9 mouse cellular contexts compared by ENCODE assay signal in the genomic region with DNA sequence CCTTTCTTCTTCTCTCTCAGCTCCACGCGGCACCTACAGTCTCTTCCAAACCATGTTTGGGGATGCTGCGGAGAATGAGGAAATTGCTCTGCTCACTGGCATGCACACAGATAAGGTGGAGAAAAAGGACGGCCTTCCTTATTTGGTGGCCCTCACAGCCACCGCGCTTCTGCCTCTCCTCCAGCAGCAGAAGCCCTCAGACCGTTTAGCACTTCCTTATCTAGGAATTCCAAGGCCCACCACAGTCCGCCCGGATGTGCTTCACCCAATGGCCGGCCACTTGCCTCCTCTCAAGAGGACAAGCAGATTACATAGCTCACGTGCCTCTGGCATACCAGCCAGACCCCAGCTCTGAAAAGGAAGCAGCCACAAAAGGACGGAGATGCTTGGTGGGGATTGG. TPM values are rescaled to one million over a fixed set of nuclear protein-coding genes. Genes with fewer than 3 reads are reported as not detected.
A peak's percentile ranks its signal among the peaks of the same experiment; 100 is the strongest.
DNase-seq lines count a peak whose midpoint lies in the region; ATAC-seq and TF ChIP-seq lines count a peak whose summit lies in the region.
"Had no signal": no experiment of that assay in that cellular context is flagged by ENCODE, and none has a peak within 500 bp of the region (broad histone marks: within the 10 kb centered on the region; RNA-seq: fewer than 3 reads in every experiment).

No protein-coding gene starts in this region.

- H3K27me3 ChIP-seq in lung, embryonic 16.5 days (ENCODE audit: control insufficient read depth, insufficient read depth, low read depth, low read length) = no peaks in the 10 kb centered on the region
- no peaks in the 10 kb centered on the region for H3K27me3 ChIP-seq in stomach, embryonic 15.5 days (replicated peaks)
- no peaks in the 10 kb centered on the region for H3K27me3 ChIP-seq in midbrain, embryonic 16.5 days (ENCODE audit: control insufficient read depth, insufficient read depth, low read depth, low read length)
- H3K27me3 ChIP-seq in forebrain, postnatal 0 days (ENCODE audit: insufficient read depth, low read length) = no peaks in the 10 kb centered on the region

- under 1% methylated on average over 12 of the region's 12 CpGs for WGBS in lung, embryonic 16.5 days
- WGBS in stomach, embryonic 15.5 days = 14% methylated on average over 12 of the region's 12 CpGs
- WGBS in midbrain, embryonic 16.5 days = 72% methylated on average over 12 of the region's 12 CpGs
- 71% methylated on average over 12 of the region's 12 CpGs for WGBS in forebrain, postnatal 0 days

- H3K4me3 ChIP-seq in lung, embryonic 16.5 days (ENCODE audit: low read length) = peak overlapping the region; percentile 28
- peak overlapping the region; percentile 8; the same call in 1 of the 2 replicates for H3K4me3 ChIP-seq in stomach, embryonic 15.5 days (replicated peaks)
- H3K4me3 ChIP-seq in midbrain, embryonic 16.5 days (ENCODE audit: low read depth, low read length) = no peak overlapping the region
- no peak overlapping the region for H3K4me3 ChIP-seq in forebrain, postnatal 0 days (ENCODE audit: low read depth, low read length)

- peak overlapping the region; percentile 52 for H3K4me2 ChIP-seq in lung, embryonic 16.5 days (ENCODE audit: low read depth, low read length)
- peak overlapping the region; percentile 42 for H3K4me2 ChIP-seq in stomach, embryonic 15.5 days
- H3K4me2 ChIP-seq in midbrain, embryonic 16.5 days (ENCODE audit: low read length) = no peak overlapping the region
- no peak overlapping the region for H3K4me2 ChIP-seq in forebrain, postnatal 0 days (ENCODE audit: low read depth)

- H3K27ac ChIP-seq in lung, embryonic 16.5 days (ENCODE audit: low read length) = peak overlapping the region; percentile 53
- peak overlapping the region; percentile 12; the same call in 1 of the 2 replicates for H3K27ac ChIP-seq in stomach, embryonic 15.5 days
- H3K27ac ChIP-seq in midbrain, embryonic 16.5 days (ENCODE audit: low read length) = no peak overlapping the region
- no peak overlapping the region for H3K27ac ChIP-seq in forebrain, postnatal 0 days (ENCODE audit: low read depth, low read length)

- peaks cover 8% of the 10 kb centered on the region for H3K4me1 ChIP-seq in lung, embryonic 16.5 days (replicated peaks; ENCODE audit: control insufficient read depth, insufficient read depth, low read length)
- peaks cover 6% of the 10 kb centered on the region; the same call in 1 of the 2 replicates for H3K4me1 ChIP-seq in stomach, embryonic 15.5 days
- no peaks in the 10 kb centered on the region for H3K4me1 ChIP-seq in midbrain, embryonic 16.5 days (ENCODE audit: control insufficient read depth, insufficient read depth, low read length)
- no peaks in the 10 kb centered on the region for H3K4me1 ChIP-seq in forebrain, postnatal 0 days (ENCODE audit: insufficient read depth)

- H3K36me3 ChIP-seq in lung, embryonic 16.5 days (ENCODE audit: control insufficient read depth, insufficient read depth, low read length) = no peaks in the 10 kb centered on the region
- no peaks in the 10 kb centered on the region for H3K36me3 ChIP-seq in stomach, embryonic 15.5 days
- no peaks in the 10 kb centered on the region for H3K36me3 ChIP-seq in midbrain, embryonic 16.5 days (ENCODE audit: control insufficient read depth, insufficient read depth, low read length)
- no peaks in the 10 kb centered on the region for H3K36me3 ChIP-seq in forebrain, postnatal 0 days (ENCODE audit: insufficient read depth)

- no peak for DNase-seq in lung, postnatal 14 days
- peak; percentile 49 for DNase-seq in liver
- DNase-seq in right cerebral cortex, postnatal 14 days = no peak
- no peak for DNase-seq in forebrain, postnatal 0 days
- DNase-seq: cerebellum, adult 9-11 months had no signal

- H3K9me3 ChIP-seq in lung, embryonic 16.5 days (ENCODE audit: control insufficient read depth, low read length) = no peaks in the 10 kb centered on the region
- H3K9me3 ChIP-seq in stomach, embryonic 15.5 days = no peaks in the 10 kb centered on the region
- H3K9me3 ChIP-seq in midbrain, embryonic 16.5 days (replicated peaks; ENCODE audit: control insufficient read depth, low read length, poor library complexity, severe bottlenecking) = no peaks in the 10 kb centered on the region
- no peaks in the 10 kb centered on the region for H3K9me3 ChIP-seq in forebrain, postnatal 0 days (ENCODE audit: low read length)

- ATAC-seq in lung, embryonic 16.5 days (ENCODE audit: low read depth) = peak; percentile 87
- peak; percentile 88 for ATAC-seq in granulocyte monocyte progenitor cell, adult 5-6 weeks (replicated peaks; ENCODE audit: poor library complexity, severe bottlenecking)
- ATAC-seq in stomach, embryonic 15.5 days (ENCODE audit: insufficient read depth, low FRiP score, low read depth) = no peak
- ATAC-seq in midbrain, embryonic 16.5 days = no peak
- no peak for ATAC-seq in forebrain, postnatal 0 days

- H3K9ac ChIP-seq in lung, embryonic 16.5 days (ENCODE audit: low read length) = no peak overlapping the region; the same call in 1 of the 2 replicates
- no peak overlapping the region for H3K9ac ChIP-seq in stomach, embryonic 15.5 days
- H3K9ac ChIP-seq in midbrain, embryonic 16.5 days (ENCODE audit: low read depth, low read length) = no peak overlapping the region
- H3K9ac ChIP-seq in forebrain, postnatal 0 days = no peak overlapping the region

- no peak for TF ChIP-seq CTCF in forebrain, postnatal 0 days (IDR thresholded peaks at IDR 0.05; ENCODE audit: low read depth)

RNA-seq across cellular contexts. Expression of gene Ankrd1, which starts 9.7 kb away (rescaled TPM):
- 13.6 and 18.1 TPM in 2 replicates for polyA plus RNA-seq in lung, embryonic 16.5 days (2015; fragmentation: Nextera tagmentation; extraction: Ambion mirVana)
- not detected in 2 replicates for total RNA-seq in granulocyte monocyte progenitor cell, adult 5-6 weeks (2014; fragmentation: Nextera tagmentation)
- total RNA-seq in granulocyte monocyte progenitor cell, adult 5-6 weeks (2017) = not detected in 2 replicates
- polyA plus RNA-seq in stomach, embryonic 15.5 days (2015; fragmentation: Nextera tagmentation; extraction: Ambion mirVana) = 0.24 and 0.30 TPM in 2 replicates
- not detected in 2 replicates for polyA plus RNA-seq in midbrain, embryonic 16.5 days (2015; fragmentation: Nextera tagmentation; extraction: Ambion mirVana)
- total RNA-seq in forebrain, postnatal 0 days (2014; rRNA removed) = 0.08 and 0.29 TPM in 2 replicates
- polyA plus RNA-seq in forebrain, postnatal 0 days (2015; fragmentation: Nextera tagmentation; extraction: Ambion mirVana) = 0.08 TPM in 1 of 2 replicates, not detected in the other

RNA-seq across cellular contexts. Expression of gene Rpp30, which starts 46.1 kb away (rescaled TPM):
- polyA plus RNA-seq in lung, embryonic 16.5 days (2015; fragmentation: Nextera tagmentation; extraction: Ambion mirVana) = 76.2 and 77.4 TPM in 2 replicates
- total RNA-seq in granulocyte monocyte progenitor cell, adult 5-6 weeks (2014; fragmentation: Nextera tagmentation) = 35.1 and 57.5 TPM in 2 replicates
- 60.8 and 64.7 TPM in 2 replicates for total RNA-seq in granulocyte monocyte progenitor cell, adult 5-6 weeks (2017)
- 60.3 and 66.9 TPM in 2 replicates for polyA plus RNA-seq in stomach, embryonic 15.5 days (2015; fragmentation: Nextera tagmentation; extraction: Ambion mirVana)
- polyA plus RNA-seq in midbrain, embryonic 16.5 days (2015; fragmentation: Nextera tagmentation; extraction: Ambion mirVana) = 66.6 and 73.3 TPM in 2 replicates
- 30.5 and 32.1 TPM in 2 replicates for total RNA-seq in forebrain, postnatal 0 days (2014; rRNA removed)
- polyA plus RNA-seq in forebrain, postnatal 0 days (2015; fragmentation: Nextera tagmentation; extraction: Ambion mirVana) = 81.5 and 85.7 TPM in 2 replicates

Comparison
In these comparisons a context has a peak if more than half of its experiments do, and no peak if none do; other contexts are left out.
1. ATAC-seq: peak in lung, embryonic 16.5 days (single experiment) and granulocyte monocyte progenitor cell, adult 5-6 weeks (single experiment); none in stomach, embryonic 15.5 days (single experiment), midbrain, embryonic 16.5 days (single experiment) and forebrain, postnatal 0 days (single experiment).
2. H3K27ac ChIP-seq: peak in lung, embryonic 16.5 days (single experiment) and stomach, embryonic 15.5 days (single experiment); none in midbrain, embryonic 16.5 days (single experiment) and forebrain, postnatal 0 days (single experiment).
3. H3K4me2 ChIP-seq: peak in lung, embryonic 16.5 days (single experiment) and stomach, embryonic 15.5 days (single experiment); none in midbrain, embryonic 16.5 days (single experiment) and forebrain, postnatal 0 days (single experiment).
4. H3K4me3 ChIP-seq: peak in lung, embryonic 16.5 days (single experiment) and stomach, embryonic 15.5 days (single experiment); none in midbrain, embryonic 16.5 days (single experiment) and forebrain, postnatal 0 days (single experiment).
5. RNA of gene Ankrd1, which starts 9.7 kb away (polyA plus RNA-seq): 13.6 to 18.1 TPM in lung, embryonic 16.5 days; 0.24 to 0.30 TPM in stomach, embryonic 15.5 days, 0.08 TPM in forebrain, postnatal 0 days and not detected in midbrain, embryonic 16.5 days; every median in the first group is over 10 times any median in the second.